Mouse (Mus musculus) embryonic facial prominence, embryonic 12.5 days (tissue): ENCODE measurements at regions not wholly inside any gene's neighbourhood (a gene's known extent, or its start where the extent isn't known, plus 50 kb on each side); places are given as distances from the start of the nearest gene placed in this dataset.

Experiments used
- ATAC-seq: fragments of 200-750 bp; cut with Nextera tagmentation; 2 replicates; pipeline ENCODE4 v1.8.0; 2017; ENCODE audit not compliant: insufficient number of reproducible peaks, insufficient read depth, low FRiP score, low TSS enrichment
- H3K27ac ChIP-seq: fragments of 300-500 bp; sonication (generic); 2 replicates; pipeline ENCODE4 v1.5.1; 2016; ENCODE audit warnings: mild to moderate bottlenecking
- H3K27me3 ChIP-seq: fragments of 300-500 bp; sonication (generic); 2 replicates; pipeline ENCODE4 v1.6.1; 2016; ENCODE audit warnings: mild to moderate bottlenecking, moderate library complexity
- H3K36me3 ChIP-seq: fragments of 300-500 bp; sonication (generic); 2 replicates; pipeline ENCODE4 v1.6.1; 2016; ENCODE audit warnings: mild to moderate bottlenecking
- H3K4me1 ChIP-seq: fragments of 300-500 bp; sonication (generic); 2 replicates; pipeline ENCODE4 v1.6.1; 2016
- H3K4me2 ChIP-seq: fragments of 300-500 bp; sonication (generic); replicated peaks from 2 replicates; pipeline ENCODE4 v1.6.1; 2016; ENCODE audit warnings: mild to moderate bottlenecking, moderate library complexity
- H3K4me3 ChIP-seq: fragments of 300-500 bp; sonication (generic); 2 replicates; pipeline ENCODE4 v1.5.1; 2016; ENCODE audit warnings: mild to moderate bottlenecking
- H3K9ac ChIP-seq: fragments of 300-500 bp; sonication (generic); 2 replicates; pipeline ENCODE4 v1.6.1; 2016; ENCODE audit warnings: mild to moderate bottlenecking, moderate library complexity
- H3K9me3 ChIP-seq: fragments of 300-500 bp; sonication (generic); 2 replicates; pipeline ENCODE4 v1.6.1; 2016; ENCODE audit warnings: mild to moderate bottlenecking, moderate library complexity
- WGBS: fragments of 180-500 bp; shearing (Covaris S2); methylation state at CpG from one replicate; pipeline ENCODE4 v1.1.7; 2016; 5-methylcytosine and 5-hydroxymethylcytosine counted together

GRCm38 (mm10) chr8:117852521-117852920 lies 50.8 kb upstream of the Mphosph6 start:
- Histone ChIP-seq H3K9ac (no peak overlapping the region), H3K27ac (no peak overlapping the region), H3K36me3 (no peaks in the 10 kb centered on the region), H3K4me2 (no peak overlapping the region), H3K4me1 (no peaks in the 10 kb centered on the region), H3K9me3 (no peaks in the 10 kb centered on the region), H3K27me3 (no peaks in the 10 kb centered on the region), H3K4me3 (no peak overlapping the region)
- WGBS = 87% methylated on average over 6 of the region's 6 CpGs
- ATAC-seq = no peak
